Mouse (Mus musculus) right cerebral cortex, postnatal 25 days (tissue): ENCODE results near the gene Tnr.

Experiments
- DNase-seq: peaks from one replicate; pipeline ENCODE4 v3.0.0; 2022

Gene Tnr

GRCm38 (mm10) chr1:159523578-159523977 is at the start of gene Tnr:
Gene Tnr, plus strand, starts transcription at chr1:159523769.
- DNase-seq: peak; percentile 74

DNA sequence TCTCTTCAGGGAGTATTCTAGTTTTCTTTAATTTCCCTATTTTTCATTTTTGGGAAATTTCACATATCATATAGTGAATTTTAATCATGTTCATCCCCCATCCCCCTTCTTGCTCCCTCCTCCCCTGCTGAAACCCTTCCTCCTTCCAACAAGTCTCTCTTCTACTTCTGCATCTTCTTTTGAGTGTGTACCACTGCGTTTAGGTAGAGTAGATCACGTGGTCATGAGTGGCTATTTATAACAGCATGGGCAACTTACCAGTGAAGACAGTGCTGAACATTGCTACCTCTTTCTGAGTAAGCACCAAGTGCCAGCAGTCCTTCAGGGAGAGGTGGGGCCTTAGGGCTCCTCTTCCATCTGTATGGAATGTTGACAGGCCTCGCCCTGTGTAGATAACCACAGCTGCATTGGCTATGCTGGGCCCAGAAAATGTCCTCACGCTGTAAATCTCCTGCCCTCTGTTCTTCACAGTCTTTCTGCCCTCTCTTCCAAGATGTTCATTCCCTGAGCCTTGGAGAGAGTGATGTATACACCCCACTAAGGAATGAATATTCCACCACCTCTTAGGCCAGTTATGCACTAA is 33.6 kb upstream of the Tnr start:
- no peak for DNase-seq

DNA sequence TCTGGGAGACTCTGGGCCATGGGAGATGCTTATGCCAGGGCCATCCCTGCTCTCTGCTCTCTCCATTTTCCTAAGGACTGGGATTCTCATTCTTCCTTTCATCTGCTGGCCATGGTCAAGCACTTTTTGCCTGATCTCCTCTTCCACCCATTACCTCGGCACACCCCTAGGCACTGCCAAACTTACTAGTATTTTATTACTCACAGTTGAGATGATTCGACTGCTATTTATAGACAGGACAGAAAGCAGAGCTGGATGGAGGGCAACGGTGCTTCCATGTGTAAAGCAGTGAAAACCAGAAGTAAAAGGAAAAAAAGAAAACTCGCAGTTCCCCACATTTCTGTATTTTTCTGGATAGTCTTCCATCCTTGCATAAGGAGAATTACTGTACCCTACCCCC is 31.0 kb upstream of the Tnr start:
- no peak for DNase-seq

- DNase-seq: no peak
Measured at GRCm38 (mm10) chr1:159493720-159494499, 29.7 kb upstream of the Tnr start.

DNA sequence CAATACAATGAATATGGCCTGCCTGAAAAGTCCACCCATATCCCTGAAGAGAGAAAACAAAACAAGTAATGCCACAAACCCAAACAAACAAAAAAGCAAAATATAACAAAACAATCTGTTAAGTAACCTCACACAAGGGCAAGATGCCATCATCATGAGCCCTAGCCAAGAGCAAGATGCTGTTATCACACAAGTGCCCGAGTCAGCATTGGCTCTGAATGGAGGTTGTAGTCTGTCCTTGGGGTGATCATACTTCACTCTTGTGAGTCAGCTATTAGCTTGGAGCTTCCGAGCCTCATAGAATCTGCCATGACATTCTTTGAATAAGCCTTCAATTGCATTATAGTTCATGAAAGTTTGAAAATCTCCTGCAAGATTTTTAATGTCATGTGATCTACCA is 25.3 kb upstream of the Tnr start:
- DNase-seq: no peak

DNA sequence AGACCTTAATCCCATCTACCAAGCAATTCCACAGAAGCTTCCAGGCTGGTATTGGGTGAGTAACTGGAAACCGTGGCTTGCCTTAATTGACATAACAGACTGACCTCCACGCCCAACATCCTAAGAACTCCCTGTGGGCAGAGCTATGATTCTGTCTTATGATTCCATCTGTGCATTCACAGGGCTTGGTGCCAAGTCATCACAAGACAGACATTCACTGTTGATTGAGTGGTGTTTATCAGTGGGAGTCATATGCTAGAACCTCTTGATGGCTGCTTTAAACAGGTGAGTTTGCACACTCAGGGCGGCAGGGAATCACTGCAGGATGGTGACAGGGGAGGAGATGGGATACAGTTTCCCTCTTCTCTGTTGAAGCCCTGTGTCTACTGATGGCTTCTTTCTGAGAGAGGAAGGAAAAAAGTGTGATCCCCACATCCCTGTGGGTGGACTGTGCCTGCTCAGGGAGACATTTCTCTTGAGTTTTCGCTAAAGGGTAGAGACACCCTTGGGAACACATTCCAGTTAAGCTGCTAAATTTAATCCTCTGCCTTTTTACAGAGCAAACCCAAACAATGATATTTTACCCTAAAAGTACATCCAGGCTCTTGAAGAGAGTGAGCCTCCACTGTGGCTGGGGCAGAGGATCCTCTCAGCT is 23.6 kb upstream of the Tnr start:
- no peak for DNase-seq

DNA sequence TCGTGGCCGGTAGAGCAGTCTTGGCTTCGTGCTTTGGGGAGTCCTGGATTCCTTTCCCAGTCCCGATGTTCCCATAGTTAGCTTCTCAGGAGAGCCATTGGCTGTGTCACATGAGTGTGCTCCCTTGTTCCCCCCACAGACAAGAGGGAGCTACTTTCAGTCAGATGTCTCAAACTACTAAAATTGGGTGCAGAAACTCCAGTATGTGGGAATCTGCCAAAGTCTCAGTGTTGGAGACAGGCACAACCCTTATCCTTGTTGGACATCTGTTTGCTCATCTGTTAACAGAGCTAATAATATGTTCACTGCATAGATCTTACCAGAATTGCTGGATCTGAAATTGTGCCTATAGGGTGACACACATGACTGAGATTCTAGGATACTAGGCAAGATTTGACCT is 21.7 kb upstream of the Tnr start:
- DNase-seq: no peak

DNA sequence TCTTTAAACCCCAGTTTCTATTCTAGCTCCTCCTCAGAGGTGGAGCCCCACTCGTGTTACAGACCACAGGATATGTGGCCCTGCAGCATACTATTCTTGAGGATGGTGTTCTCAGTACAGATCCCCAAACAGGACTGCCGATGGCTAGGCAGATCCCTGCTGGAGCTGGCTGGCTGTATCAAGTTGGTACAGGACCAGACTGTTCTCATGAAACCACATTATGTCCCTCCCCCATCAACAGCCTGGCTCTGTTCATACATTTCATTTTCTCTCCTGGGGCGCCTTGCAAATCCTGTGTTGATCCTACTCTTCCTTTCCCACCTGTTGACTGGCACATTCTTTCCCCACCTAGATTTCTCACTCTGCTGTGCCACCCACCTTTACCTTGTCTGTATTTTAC is 12.9 kb upstream of the Tnr start:
- DNase-seq: no peak

DNA sequence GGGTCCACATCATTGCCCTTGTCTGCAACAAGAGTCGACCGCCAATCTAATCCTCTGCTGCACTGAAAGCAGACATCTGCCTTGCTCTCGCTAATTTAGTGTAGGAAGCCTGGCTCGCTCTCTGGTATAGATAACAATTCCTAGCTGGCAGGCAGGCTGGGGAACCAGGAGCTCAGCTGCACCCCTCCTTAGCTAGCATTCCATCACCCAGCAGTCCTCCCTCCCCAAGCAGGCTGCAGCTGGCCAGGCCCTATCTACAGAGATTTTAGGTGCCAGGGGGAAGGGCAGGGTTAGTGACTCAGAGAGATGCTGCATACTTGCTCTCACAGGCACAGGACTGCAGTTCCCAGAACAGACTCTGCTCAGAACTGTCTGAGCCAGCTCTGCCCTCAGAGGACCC is 5.9 kb upstream of the Tnr start:
- DNase-seq: peak; percentile 58

DNA sequence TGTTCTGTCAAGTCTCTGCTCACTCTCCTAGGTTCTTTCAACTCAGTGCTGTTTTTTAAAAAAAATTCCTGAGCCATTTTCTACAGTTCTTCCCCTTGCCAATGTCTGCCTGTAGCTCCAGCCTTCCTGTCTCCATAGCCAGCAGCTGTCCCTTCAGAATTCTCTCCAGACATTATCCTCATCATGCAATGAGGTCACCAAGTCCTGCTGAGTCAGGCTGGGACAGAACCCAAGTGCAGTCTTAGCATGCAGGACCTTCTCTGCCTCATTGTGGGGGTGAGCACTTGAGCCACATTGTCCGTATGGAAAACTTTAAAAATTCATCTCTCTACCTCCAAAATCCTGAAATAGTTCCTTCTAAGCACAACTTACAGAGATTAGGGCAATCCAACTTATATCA is 4.4 kb upstream of the Tnr start:
- no peak for DNase-seq

- DNase-seq: no peak
Measured at GRCm38 (mm10) chr1:159523069-159523468, 500 bp upstream of the Tnr start.

DNA sequence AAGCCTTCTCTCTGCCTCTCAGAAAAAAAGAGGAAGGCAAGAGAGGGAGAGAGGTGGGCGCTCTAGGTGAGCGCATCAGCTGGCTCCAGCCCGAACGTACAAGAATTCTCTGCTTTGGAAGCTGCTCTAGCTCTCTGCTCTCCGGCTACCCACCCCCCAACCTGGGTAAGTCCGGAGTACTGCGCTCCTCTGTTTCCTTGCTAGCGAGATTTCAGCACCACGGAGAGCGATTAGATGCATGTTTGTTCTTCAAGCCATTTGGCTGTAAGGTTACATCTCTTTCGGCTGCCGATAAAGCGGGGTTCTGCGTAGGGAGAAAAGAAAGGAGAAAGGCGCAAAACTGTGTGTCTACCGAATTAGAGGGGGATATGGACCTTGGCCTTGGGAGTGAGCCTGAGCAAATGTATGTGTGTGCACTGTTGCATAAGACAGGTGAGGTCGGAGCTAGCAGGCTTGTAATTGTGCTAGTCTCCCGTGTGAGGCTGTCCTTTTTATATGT is 531 bp downstream of the Tnr start:
- peak; percentile 54 for DNase-seq

DNA sequence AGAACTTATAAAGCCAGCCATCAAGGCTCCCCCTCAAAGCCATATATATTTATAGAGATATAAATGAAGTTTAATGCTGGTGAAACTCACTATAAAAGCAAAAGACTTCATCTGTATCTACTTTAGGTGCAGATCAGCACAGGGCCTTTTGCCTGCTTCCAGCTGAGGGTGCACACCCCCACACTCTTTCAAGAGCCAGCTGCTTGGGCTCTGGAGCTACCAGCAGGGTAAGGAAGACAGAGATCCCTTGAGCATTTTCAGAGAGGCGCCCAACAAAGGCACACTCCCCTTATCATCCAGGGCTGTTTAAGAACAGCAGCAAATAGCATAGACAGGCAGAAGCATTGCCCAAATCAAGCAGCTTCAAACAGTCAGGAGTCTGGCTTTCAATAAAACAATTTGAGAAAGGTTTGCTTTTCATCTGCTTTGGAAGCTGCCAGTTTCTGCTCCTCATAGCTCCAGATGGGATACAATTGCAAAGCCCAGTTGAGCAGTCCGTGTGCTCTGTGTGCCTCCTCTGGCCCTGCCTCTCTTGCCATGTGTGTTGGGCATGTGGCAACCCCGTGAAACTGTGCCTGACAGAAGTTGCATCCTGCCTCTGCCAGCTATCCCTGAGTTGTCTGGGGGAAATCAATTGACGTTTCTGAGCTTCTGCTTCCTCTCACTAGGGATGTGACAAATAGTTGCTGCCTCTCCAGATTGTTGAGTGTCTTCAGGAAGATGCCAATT is 9.4 kb downstream of the Tnr start:
- no peak for DNase-seq

GRCm38 (mm10) chr1:159535582-159535981 is 12.0 kb downstream of the Tnr start:
- DNase-seq: no peak

DNA sequence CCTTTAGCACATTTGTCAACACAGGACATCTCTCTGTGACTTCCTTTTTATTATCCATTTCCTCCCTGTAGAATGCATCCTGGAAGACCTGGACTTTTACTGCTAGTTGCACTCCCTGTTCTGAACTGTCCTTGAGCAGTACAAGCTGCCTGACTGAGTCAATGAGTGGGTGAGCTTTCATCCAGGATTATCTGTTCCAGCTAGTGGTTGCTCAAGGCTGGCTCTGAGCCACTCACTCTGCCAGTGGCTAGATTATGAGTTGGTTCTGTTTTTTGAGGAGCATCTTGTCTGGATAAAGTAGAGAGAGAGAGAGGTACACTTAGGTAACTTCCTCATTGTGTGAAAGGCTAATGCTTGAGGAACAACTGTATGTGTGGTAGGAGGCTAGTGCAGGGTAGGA is 14.0 kb downstream of the Tnr start:
- no peak for DNase-seq

- no peak for DNase-seq
Measured at GRCm38 (mm10) chr1:159538076-159538475, 14.5 kb downstream of the Tnr start.

DNA sequence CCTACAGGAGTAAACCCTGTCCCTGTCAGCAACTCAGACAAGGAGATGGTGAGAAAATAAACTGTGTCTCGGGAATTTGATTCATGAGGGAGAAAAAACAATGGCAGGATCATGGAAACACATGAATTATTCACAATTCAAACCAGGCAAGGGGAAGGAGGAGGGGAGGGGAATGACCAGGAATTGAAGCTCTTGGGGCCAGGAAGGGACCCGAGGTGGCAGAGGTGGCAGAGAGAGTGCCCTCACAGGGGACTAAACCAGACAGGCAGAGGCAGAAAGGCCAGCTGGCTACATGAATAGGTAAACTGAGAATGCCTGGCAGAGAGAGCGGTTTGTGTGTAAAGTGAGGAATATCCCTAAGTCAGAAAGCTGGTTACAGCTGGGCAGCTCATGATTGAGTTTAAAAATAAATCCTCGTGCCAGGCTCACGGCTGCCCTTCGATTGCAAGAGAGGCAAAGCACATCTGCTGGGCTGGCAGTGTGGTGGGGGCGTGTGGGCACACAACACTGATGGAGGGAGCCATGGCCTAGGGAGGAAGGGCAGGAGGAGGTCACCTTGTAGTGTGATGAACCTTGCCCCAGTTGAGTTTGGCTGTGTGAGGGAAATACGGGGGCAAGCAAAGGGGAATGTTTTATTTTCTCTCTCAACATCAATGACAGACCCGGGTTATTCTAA is 22.0 kb downstream of the Tnr start:
- DNase-seq: no peak

- DNase-seq: no peak
Measured at GRCm38 (mm10) chr1:159551036-159551435, 27.5 kb downstream of the Tnr start.

- DNase-seq: no peak
Measured at GRCm38 (mm10) chr1:159551591-159552442, 28.2 kb downstream of the Tnr start.

DNA sequence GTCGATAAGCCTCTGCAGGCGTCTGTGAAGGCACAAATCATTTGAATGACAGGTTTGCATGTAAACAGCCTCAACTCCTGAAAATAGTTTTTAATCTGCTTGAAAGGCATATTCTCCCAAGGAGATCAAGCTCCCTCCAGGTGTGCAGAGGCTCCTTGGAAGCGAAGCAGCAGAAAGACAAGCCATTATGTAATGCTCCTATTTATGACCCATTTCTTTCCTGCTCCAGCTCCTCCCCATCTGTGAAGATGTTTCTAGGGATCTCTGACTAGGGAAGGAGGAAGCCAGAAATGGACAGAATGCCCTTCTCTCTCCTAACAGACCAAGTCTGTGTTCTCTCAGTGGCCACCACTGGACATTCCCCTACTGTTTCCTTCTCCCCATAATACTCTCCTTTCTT is 38.0 kb downstream of the Tnr start:
- DNase-seq: no peak

DNA sequence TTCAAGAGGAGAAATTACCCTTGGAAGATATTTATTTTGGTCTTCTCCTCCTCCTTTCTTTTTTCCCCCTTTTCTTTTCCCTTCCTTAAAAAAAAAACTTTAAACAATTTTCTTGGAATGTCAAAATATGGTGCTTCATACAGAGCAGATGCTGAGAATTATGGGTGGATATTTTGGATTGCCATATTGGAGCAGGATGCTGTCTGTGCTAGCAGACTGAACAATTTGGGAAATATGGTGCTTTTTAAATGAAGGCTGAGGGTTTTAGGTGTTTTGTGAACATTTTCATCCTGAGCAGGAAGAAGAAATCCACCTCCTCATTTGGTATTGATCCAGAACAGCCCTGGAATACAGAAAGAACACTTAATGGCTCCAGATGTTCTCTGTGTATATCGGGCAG is 41.6 kb downstream of the Tnr start:
- no peak for DNase-seq

DNA sequence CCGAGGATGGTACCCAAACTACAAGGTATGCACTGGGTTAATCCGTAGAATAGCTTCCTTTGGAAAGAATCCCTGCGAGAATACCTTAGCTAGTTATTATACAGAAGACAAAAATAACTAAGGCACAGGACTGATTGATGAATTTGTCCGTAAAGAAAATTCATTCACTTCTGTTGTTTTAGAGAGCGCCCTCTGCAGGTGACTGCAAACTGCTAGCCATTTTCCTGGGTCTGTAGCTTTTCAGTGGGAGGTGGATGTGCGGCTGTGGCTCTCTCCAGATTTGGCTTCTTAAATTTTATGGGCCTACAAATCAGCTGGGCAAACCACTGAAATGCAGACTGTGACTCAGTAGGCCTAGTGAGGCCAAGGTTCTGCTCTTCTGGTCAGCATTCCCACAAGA is 42.5 kb downstream of the Tnr start:
- DNase-seq: no peak
